ENCODE assay signal across 17 mouse cellular contexts in genomic region chr3:125827256-125827655, GRCm38 (mm10).
DNase-seq lines count a peak whose midpoint lies in the region; ATAC-seq lines count a peak whose summit lies in the region.
"Had no signal": no experiment of that assay in that cellular context is flagged by ENCODE, and none has a peak within 500 bp of the region (broad histone marks: within the 10 kb centered on the region; RNA-seq: fewer than 3 reads in every experiment).

No protein-coding gene starts in this region.

- H3K9me3 ChIP-seq in hindbrain, embryonic 13.5 days = no peaks in the 10 kb centered on the region
- no peaks in the 10 kb centered on the region for H3K9me3 ChIP-seq in hindbrain, embryonic 12.5 days (replicated peaks)
- H3K9me3 ChIP-seq: forebrain, embryonic 13.5 days; heart, embryonic 15.5 days; limb, embryonic 13.5 days had no signal

- H3K27me3 ChIP-seq in hindbrain, embryonic 13.5 days = no peaks in the 10 kb centered on the region
- no peaks in the 10 kb centered on the region for H3K27me3 ChIP-seq in hindbrain, embryonic 12.5 days
- H3K27me3 ChIP-seq: forebrain, embryonic 13.5 days; heart, embryonic 15.5 days; limb, embryonic 13.5 days; Patski had no signal

- ATAC-seq in hindbrain, embryonic 13.5 days (ENCODE audit: low FRiP score) = peak; percentile 80
- ATAC-seq in hindbrain, embryonic 12.5 days (ENCODE audit: low FRiP score) = no peak
- ATAC-seq in inflammation-experienced regulatory T-cells, adult 6 months = no peak
- ATAC-seq: forebrain, embryonic 13.5 days; Patski had no signal

- H3K4me1 ChIP-seq in hindbrain, embryonic 13.5 days (replicated peaks) = no peaks in the 10 kb centered on the region
- H3K4me1 ChIP-seq in hindbrain, embryonic 12.5 days = no peaks in the 10 kb centered on the region
- H3K4me1 ChIP-seq: forebrain, embryonic 13.5 days; heart, embryonic 15.5 days; limb, embryonic 13.5 days had no signal

- WGBS in hindbrain, embryonic 13.5 days = 73% methylated on average over 4 of the region's 4 CpGs
- WGBS in hindbrain, embryonic 12.5 days = 77% methylated on average over 4 of the region's 4 CpGs

- H3K27ac ChIP-seq in hindbrain, embryonic 13.5 days = no peak overlapping the region
- no peak overlapping the region for H3K27ac ChIP-seq in hindbrain, embryonic 12.5 days
- H3K27ac ChIP-seq: forebrain, embryonic 13.5 days; heart, embryonic 15.5 days; left cerebral cortex, adult 2 months; limb, embryonic 13.5 days had no signal

- H3K9ac ChIP-seq in hindbrain, embryonic 13.5 days = no peak overlapping the region
- H3K9ac ChIP-seq in hindbrain, embryonic 12.5 days = no peak overlapping the region
- H3K9ac ChIP-seq: forebrain, embryonic 13.5 days; heart, embryonic 15.5 days; limb, embryonic 13.5 days had no signal

- H3K4me3 ChIP-seq in hindbrain, embryonic 13.5 days = no peak overlapping the region
- H3K4me3 ChIP-seq in hindbrain, embryonic 12.5 days = no peak overlapping the region
- H3K4me3 ChIP-seq: forebrain, embryonic 13.5 days; heart, embryonic 15.5 days; left cerebral cortex, adult 2 months; limb, embryonic 13.5 days had no signal

- no peaks in the 10 kb centered on the region for H3K36me3 ChIP-seq in hindbrain, embryonic 13.5 days
- H3K36me3 ChIP-seq in hindbrain, embryonic 12.5 days = no peaks in the 10 kb centered on the region
- H3K36me3 ChIP-seq: heart, embryonic 15.5 days; limb, embryonic 13.5 days had no signal

- no peak overlapping the region for H3K4me2 ChIP-seq in hindbrain, embryonic 13.5 days
- H3K4me2 ChIP-seq in hindbrain, embryonic 12.5 days (replicated peaks) = no peak overlapping the region
- H3K4me2 ChIP-seq: forebrain, embryonic 13.5 days; heart, embryonic 15.5 days; limb, embryonic 13.5 days; midbrain, embryonic 11.5 days had no signal

- peak; percentile 37 for DNase-seq in adrenal gland, postnatal 25 days
- no peak for DNase-seq in adrenal gland, adult 8-10 months
- peak; percentile 17 for DNase-seq in brain, adult 2 months (ENCODE audit: low read depth, low spot score)
- peak; percentile 64 for DNase-seq in gastrocnemius, postnatal 10 days
- DNase-seq in thymus, postnatal 0 days (ENCODE audit: low spot score) = no peak
- DNase-seq: embryo, embryonic 11 days; kidney, adult 9 months; lung, postnatal 4 days had no signal

Comparison
In these comparisons a context has a peak if more than half of its experiments do, and no peak if none do; other contexts are left out.
1. DNase-seq: peak in adrenal gland, postnatal 25 days (single experiment), brain, adult 2 months (single experiment) and gastrocnemius, postnatal 10 days (single experiment); none in adrenal gland, adult 8-10 months (single experiment) and thymus, postnatal 0 days (single experiment).